23 mouse cellular contexts compared by ENCODE assay signal in the genomic region with DNA sequence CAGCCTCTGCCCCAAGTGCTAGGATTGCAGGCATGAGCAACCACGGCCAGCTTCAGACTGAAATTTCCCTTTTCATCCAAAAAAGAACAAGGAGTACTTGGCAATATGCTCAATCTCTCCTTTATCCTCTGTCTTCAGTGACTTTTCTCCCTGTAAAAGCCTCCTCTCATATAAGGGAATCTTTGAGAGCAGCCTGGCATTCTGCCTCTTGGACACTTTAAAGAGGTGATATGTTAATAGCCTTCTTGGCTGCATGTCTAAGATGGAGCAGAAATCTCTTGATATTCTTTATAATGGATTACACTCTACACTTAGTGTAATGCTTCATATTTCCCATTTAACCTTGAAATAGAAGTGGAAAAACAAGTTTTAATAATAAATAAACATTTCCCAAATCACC. TPM values are rescaled to one million over a fixed set of nuclear protein-coding genes. Genes with fewer than 3 reads are reported as not detected.
"Had no signal": no experiment of that assay in that cellular context is flagged by ENCODE, and none has a peak within 500 bp of the region (broad histone marks: within the 10 kb centered on the region; RNA-seq: fewer than 3 reads in every experiment).

No protein-coding gene starts in this region.

- H3K4me2 ChIP-seq: limb, embryonic 13.5 days; neural tube, embryonic 13.5 days had no signal

- DNase-seq: kidney, adult 11 months; kidney, adult 9 months; kidney, postnatal 10 days; kidney, postnatal 4 days; left cerebral cortex, postnatal 4 days; lung, adult 18-20 months; lung, postnatal 4 days; midbrain, embryonic 14.5 days; retina, postnatal 1 day; right cerebral cortex, postnatal 4 days; thymus, postnatal 4 days had no signal

- H3K4me3 ChIP-seq: layer of hippocampus, adult 2 months; limb, embryonic 13.5 days; midbrain, embryonic 10.5 days; neural tube, embryonic 13.5 days had no signal

- H3K4me1 ChIP-seq: limb, embryonic 13.5 days; midbrain, embryonic 10.5 days; neural tube, embryonic 13.5 days had no signal

- H3K9me3 ChIP-seq: limb, embryonic 13.5 days; midbrain, embryonic 10.5 days; neural tube, embryonic 13.5 days had no signal

- H3K27me3 ChIP-seq: limb, embryonic 13.5 days; neural tube, embryonic 13.5 days had no signal

- H3K36me3 ChIP-seq: limb, embryonic 13.5 days; midbrain, embryonic 10.5 days; neural tube, embryonic 13.5 days had no signal

- H3K9ac ChIP-seq: limb, embryonic 13.5 days; liver, embryonic 14.5 days; neural tube, embryonic 13.5 days had no signal

- H3K27ac ChIP-seq: layer of hippocampus, adult 2 months; limb, embryonic 13.5 days; liver, embryonic 14.5 days; midbrain, embryonic 10.5 days; neural tube, embryonic 13.5 days had no signal

- ATAC-seq: lung, postnatal 0 days had no signal

RNA-seq across cellular contexts. Expression of gene Jchain, which starts 3.2 kb away (rescaled TPM):
- polyA plus RNA-seq: limb, embryonic 13.5 days had no signal

RNA-seq across cellular contexts. Expression of gene Enam, which starts 43.1 kb away (rescaled TPM):
- total RNA-seq: layer of hippocampus, adult 2 months; layer of hippocampus, postnatal 10 days; left cerebral cortex, postnatal 10 days; left cerebral cortex, postnatal 4 days; liver, adult 2 months; megakaryocyte, adult 5-6 weeks had no signal
- polyA plus RNA-seq: liver, adult 2 months; liver, embryonic 14.5 days; lung, postnatal 0 days; midbrain, embryonic 10.5 days; midbrain, embryonic 14.5 days; neural tube, embryonic 13.5 days; spleen, adult 2 months; testis, adult 2 months had no signal
